Mouse (Mus musculus): Measurements from ENCODE around the gene Ctla2b.
"Not testable (repeated sequence)": the region's sequence is repeated elsewhere in the genome, so short reads cannot be mapped to it uniquely, and the experiment has no call there.

Ctla2b gene

GRCm38 (mm10) chr13:60897328-60897727 is at the start of gene Ctla2b:
TSS of gene Ctla2b (minus strand) at chr13:60897447.
- DNase-seq = no peak

GRCm38 (mm10) chr13:60941884-60942283 is 44.6 kb upstream of the Ctla2b start, which contains the start of gene Tpbpa:
TSS of gene Tpbpa (minus strand) at chr13:60941984.
- not testable (repeated sequence) for DNase-seq

DNA sequence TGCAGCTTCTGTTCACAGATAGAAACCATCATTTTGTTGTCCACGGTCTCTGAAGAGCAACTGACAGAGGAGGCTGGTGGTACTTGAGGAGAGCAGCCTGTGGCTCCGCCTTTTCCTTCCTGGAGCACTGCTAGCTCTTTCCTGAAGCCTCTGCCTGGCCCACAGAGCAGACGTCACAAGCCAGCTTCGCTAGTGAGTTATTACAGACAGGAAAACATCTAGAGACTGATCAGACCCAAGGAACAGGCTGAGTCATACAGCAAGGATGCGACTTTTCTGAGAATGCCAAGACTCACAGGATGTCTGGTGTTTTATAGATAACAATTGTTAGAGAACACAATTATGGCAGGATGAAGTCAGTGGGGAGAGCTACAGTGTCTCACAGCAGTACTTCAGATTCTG is 39.3 kb upstream of the Ctla2b start, which contains the start of the genes Gm49391 and Ctla2a:
TSS of gene Gm49391 (minus strand) at position 72 of the 402 bp plus-strand sequence.
TSS of gene Ctla2a (minus strand) at position 126 of the 402 bp plus-strand sequence.
- no peak for DNase-seq

- not testable (repeated sequence) for DNase-seq
These were observed 38.2 kb upstream of the Ctla2b start, which contains the start of gene Gm49393 for GRCm38 (mm10) chr13:60935490-60935889. TSS of gene Gm49393 (minus strand) at chr13:60935590.

DNA sequence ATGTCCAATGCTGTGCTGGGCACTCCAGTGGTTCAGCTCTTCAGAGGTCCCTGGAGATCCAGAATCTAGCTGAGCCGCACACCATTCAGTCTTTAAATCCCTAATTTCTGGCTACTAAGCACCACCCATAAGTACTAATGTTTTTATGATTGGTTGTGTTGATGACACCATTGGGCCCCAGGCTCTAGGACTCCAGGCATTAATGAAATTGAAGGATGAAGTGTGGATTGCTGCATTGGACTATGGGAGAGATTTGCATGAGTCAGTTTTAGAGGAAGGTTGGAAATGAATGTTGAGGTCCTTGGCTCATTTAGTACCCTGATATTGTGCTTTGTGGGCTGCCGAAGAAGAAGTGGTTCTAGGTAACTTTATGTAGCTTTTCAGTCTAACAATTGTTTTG is 7.5 kb upstream of the Ctla2b start, which contains the start of gene Tpbpb:
TSS of gene Tpbpb (minus strand) at position 101 of the 400 bp plus-strand sequence.
- DNase-seq = not testable (repeated sequence)

DNA sequence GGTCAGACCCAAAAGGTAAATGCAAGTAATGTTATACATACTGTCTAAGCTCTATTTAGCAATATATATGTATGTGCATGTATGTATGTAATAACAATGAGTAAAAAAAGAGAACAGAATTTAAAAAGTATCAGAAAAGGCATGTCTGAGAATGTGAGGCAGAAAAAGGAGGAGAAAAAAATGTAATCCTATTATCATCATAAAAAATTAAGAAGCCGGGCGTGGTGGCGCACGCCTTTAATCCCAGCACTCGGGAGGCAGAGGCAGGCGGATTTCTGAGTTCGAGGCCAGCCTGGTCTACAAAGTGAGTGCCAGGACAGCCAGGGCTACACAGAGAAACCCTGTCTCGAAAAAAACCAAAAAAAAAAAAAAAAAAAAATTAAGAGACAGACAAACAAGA is 453 bp downstream of the Ctla2b start, which contains the start of gene Gm49392:
TSS of gene Gm49392 (minus strand) at position 101 of the 400 bp plus-strand sequence.
- not testable (repeated sequence) for DNase-seq

- DNase-seq = no peak
These were observed 1.7 kb downstream of the Ctla2b start for GRCm38 (mm10) chr13:60895406-60896160.

DNA sequence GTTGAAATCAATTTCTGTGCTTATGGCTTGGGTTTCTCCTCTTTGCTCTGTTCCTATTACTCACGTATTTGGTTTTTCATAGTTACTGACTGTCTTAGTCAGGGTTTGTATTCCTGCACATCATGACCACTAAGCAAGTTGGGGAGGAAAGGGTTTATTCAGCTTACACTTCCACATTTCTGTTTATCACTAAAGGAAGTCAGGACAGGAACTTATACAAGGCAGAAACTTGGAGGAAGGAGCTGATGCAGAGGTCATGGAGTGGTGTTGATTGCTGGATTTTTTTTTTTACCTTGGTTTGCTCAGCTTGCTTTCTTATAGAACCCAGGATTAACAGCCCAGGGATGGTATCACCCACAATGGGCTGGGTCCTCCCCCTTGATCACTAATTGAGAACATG is 4.9 kb downstream of the Ctla2b start:
- DNase-seq = no peak

GRCm38 (mm10) chr13:60864281-60864680 is 33.0 kb downstream of the Ctla2b start, which contains the start of gene 4930486L24Rik:
TSS of gene 4930486L24Rik (minus strand) at chr13:60864475.
- DNase-seq = no peak

DNA sequence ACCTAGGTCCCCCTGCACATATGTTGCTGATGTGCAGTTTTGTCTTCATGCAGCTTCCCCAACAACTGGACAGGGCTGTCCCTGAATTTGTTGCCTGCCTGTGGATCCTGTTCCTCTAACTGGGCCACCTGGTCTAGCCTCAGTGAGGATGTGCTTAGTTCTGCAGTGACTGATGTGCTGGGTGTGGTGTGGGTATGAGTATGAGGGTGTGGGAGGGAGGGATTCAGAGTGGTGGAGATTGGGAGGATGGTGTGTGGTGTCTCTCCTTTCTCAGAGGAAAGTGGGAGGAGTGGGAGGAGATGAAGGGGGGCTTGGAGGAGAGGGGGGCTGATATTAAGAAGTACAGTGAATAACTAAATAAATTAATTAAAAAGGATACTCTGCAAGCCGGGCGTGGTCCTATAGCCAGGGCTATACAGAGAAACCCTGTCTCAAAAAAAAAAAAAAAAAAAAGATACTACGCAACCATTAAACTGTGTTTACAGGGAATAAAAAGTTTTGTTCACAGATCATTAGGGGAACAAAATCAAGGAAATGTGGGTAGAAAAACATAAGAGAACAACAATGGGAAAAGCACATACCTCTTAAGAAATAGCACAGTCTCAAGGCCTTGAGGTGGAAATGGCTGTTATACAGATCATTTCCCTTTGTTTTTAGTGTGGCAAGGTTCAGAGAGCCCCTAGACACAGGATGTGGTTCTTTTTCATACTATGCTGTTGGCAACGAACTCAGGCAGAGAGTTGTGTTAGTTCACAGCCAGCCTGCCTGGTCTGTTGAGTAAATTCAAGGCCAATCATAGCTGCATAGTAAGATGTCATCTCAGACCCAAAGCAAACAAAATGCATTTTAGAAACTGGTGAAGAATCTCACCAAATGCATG is 48.8 kb downstream of the Ctla2b start:
- DNase-seq = no peak

Measured in cerebellum, adult 11-12 months (tissue).